Mouse (Mus musculus) forelimb bud, embryonic 11.5 days (tissue): ENCODE results near the gene Otud5.
"Not testable (repeated sequence)": the region's sequence is repeated elsewhere in the genome, so short reads cannot be mapped to it uniquely, and the experiment has no call there.

Source experiments
- DNase-seq: peaks from one replicate; pipeline ENCODE4 v3.0.0-alpha.2; 2012; ENCODE audit warnings: low read depth, low spot score

The Otud5 gene

GRCm38 (mm10) chrX:7879819-7880218 is 38.7 kb downstream of the Otud5 start:
- peak; percentile 73 for DNase-seq

- peak; percentile 77 for DNase-seq
These were observed 42.8 kb downstream of the Otud5 start, which contains the start of gene Slc35a2 for GRCm38 (mm10) chrX:7883841-7884567. Gene Slc35a2 (plus strand): TSS chrX:7884028.

DNA sequence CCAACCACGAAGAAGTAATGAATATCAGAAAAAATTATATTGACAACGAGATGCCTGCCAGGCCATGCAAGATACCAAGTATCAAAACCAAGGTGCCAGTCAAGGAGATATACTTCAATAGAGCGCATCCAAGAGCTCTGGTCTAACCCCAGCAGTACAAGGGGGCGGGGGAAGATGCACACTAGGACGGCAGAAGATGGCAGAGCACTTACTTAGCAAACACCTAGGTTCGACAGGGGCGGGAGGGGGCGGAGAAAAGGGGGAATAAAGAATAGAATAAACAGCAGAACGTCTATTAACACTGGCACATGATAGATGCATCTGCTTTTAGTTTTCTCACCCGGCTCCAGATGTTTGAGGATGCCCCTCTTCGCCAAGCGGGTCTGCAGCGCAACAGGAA is 57.0 kb downstream of the Otud5 start:
- DNase-seq = no peak

- peak; percentile 89 for DNase-seq
These were observed 58.0 kb downstream of the Otud5 start, which contains the start of the genes Pqbp1 and Timm17b for GRCm38 (mm10) chrX:7898880-7899874. Gene Pqbp1 (minus strand): TSS chrX:7899269. Gene Timm17b (plus strand): TSS chrX:7899357.

- no peak for DNase-seq
These were observed 63.3 kb downstream of the Otud5 start for GRCm38 (mm10) chrX:7904441-7904840.

DNA sequence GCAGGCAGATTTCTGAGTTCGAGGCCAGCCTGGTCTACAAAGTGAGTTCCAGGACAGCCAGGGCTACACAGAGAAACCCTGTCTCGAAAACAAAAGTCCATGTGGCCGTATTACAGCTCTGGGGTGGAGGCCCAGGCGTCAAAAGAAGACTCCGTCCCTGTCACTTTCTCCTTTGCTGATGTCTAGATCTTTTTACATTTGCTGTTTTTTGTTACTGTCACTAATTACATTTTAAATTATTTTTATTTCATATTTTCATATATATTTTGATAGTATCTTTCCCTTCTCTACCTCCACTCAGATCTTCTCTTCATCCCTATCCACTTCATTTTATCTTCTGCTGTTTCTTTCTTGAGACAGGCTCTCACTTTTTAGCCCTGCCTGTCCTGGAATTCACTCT is 66.6 kb downstream of the Otud5 start, which contains the start of gene Gm10491:
Gene Gm10491 (minus strand): TSS at position 101 of the 400 bp plus-strand sequence.
- no peak for DNase-seq

DNA sequence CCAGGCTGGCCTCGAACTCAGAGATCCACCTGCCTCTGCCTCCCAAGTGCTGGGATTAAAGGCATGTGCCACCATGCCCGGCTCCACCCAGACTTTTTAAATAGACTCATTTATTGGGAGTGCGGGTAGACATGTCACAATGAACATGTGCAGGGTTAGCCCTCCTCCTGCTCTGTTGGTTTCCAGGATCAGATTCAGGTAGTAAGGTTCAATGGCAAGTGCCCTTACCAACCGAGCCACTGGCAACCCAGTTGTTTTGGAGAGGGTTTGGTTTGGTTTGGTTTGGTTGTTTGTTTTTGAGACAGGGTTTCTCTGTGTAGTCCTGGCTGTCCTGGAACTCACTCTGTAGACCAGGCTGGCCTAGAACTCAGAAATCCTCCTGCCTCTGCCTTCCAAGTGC is 68.1 kb downstream of the Otud5 start, which contains the start of gene Gm10490:
Gene Gm10490 (plus strand): TSS at position 301 of the 400 bp plus-strand sequence.
- DNase-seq = not testable (repeated sequence)

DNA sequence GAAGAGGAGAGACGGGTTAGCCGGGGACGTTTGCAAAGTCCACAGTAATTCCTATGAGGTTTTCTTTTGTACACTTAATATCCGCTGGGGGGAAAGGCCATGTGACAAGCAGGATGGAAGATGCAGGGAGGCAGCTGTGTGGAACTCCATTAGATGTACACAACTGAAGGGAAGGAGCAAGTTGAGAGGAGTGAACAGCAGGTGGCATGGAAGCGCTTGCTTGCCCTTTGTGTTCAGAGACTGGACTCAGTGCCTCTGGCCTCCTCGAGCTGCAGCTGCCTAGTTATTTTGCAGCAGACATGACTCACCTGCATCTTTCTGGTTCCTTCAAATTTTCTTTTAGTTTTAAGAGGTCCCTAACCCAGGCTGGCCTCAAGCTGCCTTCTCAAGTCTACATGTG is 69.3 kb downstream of the Otud5 start:
- no peak for DNase-seq

GRCm38 (mm10) chrX:7915669-7916068 is 74.5 kb downstream of the Otud5 start:
- DNase-seq = not testable (repeated sequence)

GRCm38 (mm10) chrX:7917960-7918359 is 76.8 kb downstream of the Otud5 start:
- not testable (repeated sequence) for DNase-seq

- no peak for DNase-seq
These were observed 78.6 kb downstream of the Otud5 start, which contains the start of gene Pcsk1n for GRCm38 (mm10) chrX:7919601-7920383. Gene Pcsk1n (plus strand): TSS chrX:7919822.

DNA sequence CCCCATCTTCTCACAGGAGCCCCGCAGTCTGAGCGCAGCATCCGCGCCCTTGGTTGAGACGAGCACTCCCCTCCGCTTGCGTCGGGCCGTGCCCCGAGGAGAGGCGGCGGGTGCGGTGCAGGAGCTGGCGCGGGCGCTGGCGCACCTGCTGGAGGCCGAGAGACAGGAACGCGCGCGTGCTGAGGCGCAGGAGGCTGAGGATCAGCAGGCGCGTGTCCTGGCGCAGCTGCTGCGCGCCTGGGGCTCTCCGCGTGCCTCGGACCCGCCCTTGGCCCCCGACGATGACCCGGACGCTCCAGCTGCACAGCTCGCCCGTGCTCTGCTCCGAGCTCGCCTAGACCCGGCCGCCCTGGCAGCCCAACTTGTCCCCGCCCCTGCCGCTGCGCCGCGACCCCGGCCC is 80.9 kb downstream of the Otud5 start:
- DNase-seq = no peak
